Mouse (Mus musculus): ENCODE data around the gene Irx5. TPM values are rescaled to one million over a fixed set of nuclear protein-coding genes. Genes with fewer than 3 reads are reported as not detected.

The Irx5 gene
- polyA plus RNA-seq, 1 experiment: 0.20 TPM

DNA sequence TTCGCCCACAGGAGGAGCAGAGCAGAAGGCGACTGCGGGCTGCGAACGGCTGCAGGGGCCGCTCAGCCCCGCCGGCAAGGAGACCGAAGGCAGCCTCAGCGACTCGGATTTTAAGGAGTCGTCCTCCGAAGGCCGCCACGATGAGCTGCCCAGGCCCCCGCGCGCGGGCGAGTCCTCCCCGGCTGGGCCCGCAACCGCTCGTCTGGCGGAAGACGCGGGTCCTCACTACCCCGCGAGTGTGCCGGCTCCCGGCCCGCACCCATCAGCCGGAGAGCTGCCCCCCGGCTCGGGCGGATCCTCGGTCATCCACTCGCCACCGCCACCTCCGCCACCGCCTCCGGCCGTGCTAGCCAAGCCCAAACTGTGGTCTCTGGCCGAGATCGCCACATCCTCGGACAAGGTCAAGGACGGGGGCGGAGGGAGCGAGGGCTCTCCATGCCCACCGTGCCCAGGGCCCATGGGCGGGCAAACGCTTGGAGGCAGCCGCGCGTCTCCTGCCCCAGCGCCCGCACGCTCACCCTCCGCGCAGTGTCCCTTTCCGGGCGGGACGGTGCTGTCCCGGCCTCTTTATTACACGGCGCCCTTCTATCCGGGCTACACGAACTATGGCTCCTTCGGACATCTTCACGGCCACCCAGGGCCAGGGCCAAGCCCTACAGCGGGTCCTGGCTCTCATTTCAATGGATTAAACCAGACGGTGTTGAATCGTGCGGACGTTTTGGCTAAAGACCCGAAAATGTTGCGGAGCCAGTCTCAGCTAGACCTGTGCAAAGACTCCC, 2.8 kb downstream of the Irx5 start:
- peaks cover 23% of the 10 kb centered on the region for H3K4me1 ChIP-seq (ENCODE audit: control insufficient read depth, insufficient read depth, insufficient read length, low read length)
- peak overlapping the region; percentile 4; the same call in 1 of the 2 replicates for H3K4me3 ChIP-seq (ENCODE audit: low read depth, low read length)
- WGBS: 4% methylated on average over 77 of the region's 77 CpGs
- no peaks in the 10 kb centered on the region for H3K36me3 ChIP-seq (ENCODE audit: control insufficient read depth, insufficient read depth, low read length)
- no peak overlapping the region for H3K27ac ChIP-seq (ENCODE audit: insufficient read depth, low read depth, low read length)
- H3K27me3 ChIP-seq (ENCODE audit: control insufficient read depth, insufficient read depth, low read length): peaks cover 84% of the 10 kb centered on the region
- no peak for TF ChIP-seq CTCF (IDR thresholded peaks at IDR 0.05; ENCODE audit: extremely low read depth, insufficient read length, insufficient replicate concordance, low read depth, low read length)
- TF ChIP-seq POLR2A (IDR thresholded peaks at IDR 0.05; ENCODE audit: low read depth, low read length): no peak

DNA sequence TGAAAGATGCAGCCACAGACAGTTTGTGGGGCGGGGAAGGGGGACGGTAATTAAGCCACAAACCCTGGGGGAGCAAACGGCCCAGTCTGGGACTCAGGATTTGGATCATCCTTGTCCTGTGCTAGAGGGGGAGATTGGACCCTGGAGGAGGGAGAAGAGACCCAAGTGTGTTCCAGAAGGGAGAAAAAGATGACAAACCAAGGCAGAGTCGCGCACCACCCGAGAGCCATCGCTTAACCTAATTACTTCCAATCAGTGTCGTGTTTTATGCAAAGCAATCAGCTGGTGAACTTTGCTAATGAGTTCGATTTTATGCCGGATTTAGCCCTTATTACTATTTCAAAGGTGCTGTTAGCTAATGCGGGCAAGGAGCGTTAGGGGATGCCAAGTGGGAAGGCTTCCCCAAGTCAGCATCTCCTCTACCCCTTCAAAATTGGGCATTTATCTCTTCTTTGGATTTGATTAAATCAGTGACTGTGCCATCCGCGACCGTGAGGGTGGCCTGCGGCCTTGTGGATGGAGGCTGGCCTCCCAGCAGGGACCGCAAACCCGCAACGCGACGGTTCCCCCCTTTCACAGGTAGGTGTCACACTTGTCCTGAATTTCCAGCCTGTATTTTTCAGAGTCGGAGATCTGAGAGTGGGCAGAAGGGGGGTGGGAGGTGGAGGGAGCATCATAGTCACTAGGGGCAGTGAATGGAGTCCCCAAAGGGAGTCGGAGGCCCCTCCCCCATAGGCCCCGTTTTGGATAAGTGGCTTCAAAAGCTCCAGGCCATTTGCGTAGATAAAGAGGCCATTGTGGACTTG, 4.3 kb downstream of the Irx5 start:
- WGBS: 12% methylated on average over 25 of the region's 25 CpGs
- H3K4me1 ChIP-seq (ENCODE audit: control insufficient read depth, insufficient read depth, insufficient read length, low read length): peaks cover 15% of the 10 kb centered on the region
- H3K27ac ChIP-seq (ENCODE audit: insufficient read depth, low read depth, low read length): no peak overlapping the region
- TF ChIP-seq CTCF (IDR thresholded peaks at IDR 0.05; ENCODE audit: extremely low read depth, insufficient read length, insufficient replicate concordance, low read depth, low read length) (no peak), POLR2A (IDR thresholded peaks at IDR 0.05; ENCODE audit: low read depth, low read length) (no peak)
- H3K4me3 ChIP-seq (ENCODE audit: low read depth, low read length): no peak overlapping the region
- no peaks in the 10 kb centered on the region for H3K36me3 ChIP-seq (ENCODE audit: control insufficient read depth, insufficient read depth, low read length)
- peaks cover 92% of the 10 kb centered on the region for H3K27me3 ChIP-seq (ENCODE audit: control insufficient read depth, insufficient read depth, low read length)

DNA sequence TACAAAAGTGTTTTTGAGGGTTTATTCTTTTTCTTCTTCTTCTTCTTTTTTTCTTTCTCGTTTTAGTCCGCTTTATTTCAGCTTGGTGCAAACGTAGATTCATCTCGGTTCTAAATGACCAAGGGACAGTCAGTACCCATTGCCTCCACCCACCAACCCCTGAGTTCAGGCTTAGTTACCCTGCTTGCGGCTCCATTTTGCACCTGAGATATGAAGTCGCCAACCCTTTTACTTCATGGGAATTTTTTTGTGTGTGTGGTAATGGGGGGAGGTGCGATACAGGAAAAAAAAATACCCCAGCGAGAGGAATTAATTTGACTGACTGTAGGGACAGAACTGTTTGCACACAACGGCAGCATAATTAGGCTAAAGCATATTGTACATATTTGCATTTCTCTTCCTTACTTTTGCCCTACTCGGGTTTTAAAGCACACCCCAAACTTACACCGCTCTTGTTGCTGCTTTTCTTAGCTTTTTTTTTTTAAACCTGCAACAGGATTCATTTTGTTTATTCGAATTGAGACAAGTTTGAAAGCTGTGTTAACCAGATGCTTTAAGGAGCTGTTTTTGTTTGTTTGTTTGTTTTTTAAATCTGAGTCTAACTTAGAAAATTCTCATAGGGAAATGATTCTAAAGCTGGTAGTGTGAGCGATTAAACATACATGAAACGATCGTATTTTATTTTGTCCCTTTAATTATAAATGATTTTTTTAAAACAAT, 5.1 kb downstream of the Irx5 start:
- WGBS: 10% methylated on average over 15 of the region's 15 CpGs
- H3K27ac ChIP-seq (ENCODE audit: insufficient read depth, low read depth, low read length): no peak overlapping the region
- TF ChIP-seq POLR2A (IDR thresholded peaks at IDR 0.05; ENCODE audit: low read depth, low read length): no peak
- no peak for TF ChIP-seq CTCF (IDR thresholded peaks at IDR 0.05; ENCODE audit: extremely low read depth, insufficient read length, insufficient replicate concordance, low read depth, low read length)
- H3K36me3 ChIP-seq (ENCODE audit: control insufficient read depth, insufficient read depth, low read length): no peaks in the 10 kb centered on the region
- H3K4me3 ChIP-seq (ENCODE audit: low read depth, low read length): no peak overlapping the region
- peaks cover 7% of the 10 kb centered on the region; the same call in 1 of the 2 replicates for H3K4me1 ChIP-seq (ENCODE audit: control insufficient read depth, insufficient read depth, insufficient read length, low read length)
- H3K27me3 ChIP-seq (ENCODE audit: control insufficient read depth, insufficient read depth, low read length): peaks cover 92% of the 10 kb centered on the region

DNA sequence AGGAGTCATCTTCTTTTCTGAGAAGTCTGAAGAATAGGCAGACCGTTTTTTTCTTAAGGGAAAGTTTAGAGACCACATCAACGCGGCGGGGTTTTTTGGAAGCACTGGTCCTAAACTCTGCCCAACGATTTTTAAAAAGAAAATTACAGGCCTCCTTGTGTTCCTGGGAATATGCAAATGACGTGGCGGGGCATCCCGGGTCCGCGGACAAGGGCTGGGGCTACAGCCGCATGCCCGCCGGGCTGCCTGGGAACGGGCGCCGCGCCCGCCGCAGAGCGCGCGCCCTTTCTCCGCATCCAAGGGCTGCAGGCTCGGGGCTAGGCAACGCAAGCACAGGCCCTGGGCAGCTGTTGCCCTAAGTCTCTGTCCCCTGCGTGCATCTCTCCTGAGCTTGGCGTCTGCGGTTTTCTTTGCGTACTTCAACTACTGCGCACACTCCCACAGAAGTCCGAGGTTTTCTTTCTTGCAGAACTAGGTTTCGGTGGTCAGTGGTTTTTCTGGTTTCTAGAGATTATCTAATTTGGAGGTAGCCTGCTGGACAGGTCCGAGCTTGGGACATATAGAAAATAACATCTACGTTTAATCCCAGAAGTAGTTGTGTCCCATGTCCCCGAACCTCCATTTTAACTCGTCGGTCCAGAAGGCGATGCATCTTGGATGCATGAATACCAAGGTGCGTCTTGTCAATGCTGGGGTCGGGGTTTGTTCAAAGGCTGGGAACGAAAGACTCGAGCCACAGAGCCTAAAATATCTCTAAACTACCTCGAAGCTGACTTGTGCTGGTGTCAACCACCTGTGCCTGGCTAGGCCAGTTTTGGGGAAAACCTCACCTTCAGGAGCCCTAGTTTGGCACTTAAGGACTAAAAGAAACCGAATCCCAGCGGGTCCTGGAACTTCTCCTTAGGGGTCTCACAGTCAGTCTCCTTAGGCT, 6.1 kb downstream of the Irx5 start:
- Histone ChIP-seq H3K4me3 (ENCODE audit: low read depth, low read length) (no peak overlapping the region), H3K4me1 (ENCODE audit: control insufficient read depth, insufficient read depth, insufficient read length, low read length) (peaks cover 5% of the 10 kb centered on the region; the same call in 1 of the 2 replicates), H3K36me3 (ENCODE audit: control insufficient read depth, insufficient read depth, low read length) (no peaks in the 10 kb centered on the region), H3K27ac (ENCODE audit: insufficient read depth, low read depth, low read length) (no peak overlapping the region), H3K27me3 (ENCODE audit: control insufficient read depth, insufficient read depth, low read length) (peaks cover 87% of the 10 kb centered on the region)
- TF ChIP-seq CTCF (IDR thresholded peaks at IDR 0.05; ENCODE audit: extremely low read depth, insufficient read length, insufficient replicate concordance, low read depth, low read length) (no peak), POLR2A (IDR thresholded peaks at IDR 0.05; ENCODE audit: low read depth, low read length) (no peak)
- 5% methylated on average over 45 of the region's 45 CpGs for WGBS

DNA sequence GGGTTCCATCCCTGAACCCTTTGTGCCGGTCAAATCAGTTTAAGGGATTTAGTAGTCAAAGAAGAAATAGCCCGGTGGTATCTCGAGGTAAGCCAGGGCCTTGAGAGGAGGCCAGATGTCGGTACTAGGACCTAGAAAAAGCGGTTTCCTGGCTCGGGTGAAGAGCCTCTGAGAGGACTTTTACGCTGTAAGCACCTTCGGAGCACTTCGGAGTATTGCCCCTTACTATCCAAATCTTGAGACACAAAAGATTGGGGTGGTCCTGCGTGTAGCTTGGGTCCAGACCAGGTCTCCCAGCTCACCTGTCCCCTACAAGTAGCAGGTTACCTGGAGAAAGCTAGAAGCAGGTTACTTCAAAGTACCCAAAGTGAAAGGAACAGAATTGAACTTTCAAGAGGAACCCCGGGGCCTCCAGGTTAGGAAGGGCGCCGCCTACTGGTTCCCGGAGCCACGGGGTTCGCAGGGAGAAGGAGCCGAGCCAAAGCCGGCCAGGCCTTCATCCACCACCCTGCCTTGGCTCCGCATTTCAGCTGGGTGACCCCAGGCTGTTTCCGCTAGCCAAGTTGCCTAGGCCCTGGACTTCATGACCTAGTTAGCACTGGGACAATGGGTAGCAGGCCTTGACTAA, 6.8 kb downstream of the Irx5 start:
- H3K4me3 ChIP-seq (ENCODE audit: low read depth, low read length): no peak overlapping the region
- WGBS: 7% methylated on average over 20 of the region's 20 CpGs
- H3K4me1 ChIP-seq (ENCODE audit: control insufficient read depth, insufficient read depth, insufficient read length, low read length): peaks cover 5% of the 10 kb centered on the region; the same call in 1 of the 2 replicates
- no peak overlapping the region for H3K27ac ChIP-seq (ENCODE audit: insufficient read depth, low read depth, low read length)
- TF ChIP-seq POLR2A (IDR thresholded peaks at IDR 0.05; ENCODE audit: low read depth, low read length) (no peak), CTCF (IDR thresholded peaks at IDR 0.05; ENCODE audit: extremely low read depth, insufficient read length, insufficient replicate concordance, low read depth, low read length) (peak; percentile 42; the same call in 1 of the 2 replicates)
- H3K36me3 ChIP-seq (ENCODE audit: control insufficient read depth, insufficient read depth, low read length): no peaks in the 10 kb centered on the region
- peaks cover 86% of the 10 kb centered on the region for H3K27me3 ChIP-seq (ENCODE audit: control insufficient read depth, insufficient read depth, low read length)

DNA sequence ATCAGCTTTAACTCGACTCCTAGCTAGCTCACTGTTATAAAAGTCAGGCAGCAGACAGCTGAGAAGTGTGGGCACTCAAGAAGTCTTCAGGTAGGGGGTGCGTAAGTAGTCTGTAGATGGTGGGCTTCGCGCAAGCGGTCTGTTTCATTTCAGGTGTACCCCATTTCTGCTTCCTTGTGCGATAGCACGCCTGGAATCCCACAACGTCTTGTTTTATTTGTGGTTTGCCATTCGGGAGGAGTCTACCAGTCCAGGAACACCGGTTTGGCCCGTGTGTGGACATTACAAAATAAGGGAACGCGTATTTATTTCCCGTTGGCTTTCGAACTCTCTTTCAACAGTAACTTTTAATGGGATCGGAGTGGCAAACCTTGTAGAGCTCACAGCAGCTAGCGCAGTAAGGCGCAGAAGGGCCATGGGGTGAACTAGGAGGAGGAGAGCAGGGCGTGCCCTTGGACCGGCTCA, 7.4 kb downstream of the Irx5 start:
- Histone ChIP-seq H3K4me1 (ENCODE audit: control insufficient read depth, insufficient read depth, insufficient read length, low read length) (peaks cover 3% of the 10 kb centered on the region; the same call in 1 of the 2 replicates), H3K27me3 (ENCODE audit: control insufficient read depth, insufficient read depth, low read length) (peaks cover 81% of the 10 kb centered on the region), H3K27ac (ENCODE audit: insufficient read depth, low read depth, low read length) (no peak overlapping the region), H3K4me3 (ENCODE audit: low read depth, low read length) (no peak overlapping the region), H3K36me3 (ENCODE audit: control insufficient read depth, insufficient read depth, low read length) (no peaks in the 10 kb centered on the region)
- WGBS: 14% methylated on average over 20 of the region's 20 CpGs
- no peak for TF ChIP-seq POLR2A (IDR thresholded peaks at IDR 0.05; ENCODE audit: low read depth, low read length)
- TF ChIP-seq CTCF (IDR thresholded peaks at IDR 0.05; ENCODE audit: extremely low read depth, insufficient read length, insufficient replicate concordance, low read depth, low read length): no peak
